8 mouse cellular contexts compared by ENCODE assay signal in the genomic region with DNA sequence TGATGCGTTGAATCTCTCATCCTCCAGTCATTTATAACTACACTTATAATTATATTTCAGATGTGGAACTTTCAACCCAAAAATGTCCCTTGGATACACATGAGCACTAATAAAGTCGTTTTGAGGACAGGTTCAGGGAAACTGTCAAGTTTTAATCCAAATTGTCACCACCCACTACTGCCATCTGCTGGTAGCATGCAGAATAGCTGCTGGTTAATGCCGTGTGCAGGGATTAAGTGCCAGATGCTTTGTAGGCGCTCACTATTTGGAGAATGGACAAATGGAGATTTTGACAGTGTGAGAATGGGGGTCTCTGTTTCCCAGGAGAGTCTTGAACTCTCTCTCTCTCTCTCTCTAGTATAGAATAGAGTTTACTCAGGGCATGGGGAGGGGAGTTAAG. TPM values are rescaled to one million over a fixed set of nuclear protein-coding genes. Genes with fewer than 3 reads are reported as not detected.
DNase-seq lines count a peak whose midpoint lies in the region; ATAC-seq and TF ChIP-seq lines count a peak whose summit lies in the region.

No protein-coding gene starts in this region.

- H3K9ac ChIP-seq in kidney, postnatal 0 days (ENCODE audit: low read depth, low read length) = no peak overlapping the region

- no peak overlapping the region for H3K4me3 ChIP-seq in kidney, postnatal 0 days (replicated peaks; ENCODE audit: low read depth, low read length)

- WGBS in kidney, postnatal 0 days = 12% methylated on average over 4 of the region's 4 CpGs

- ATAC-seq in kidney, postnatal 0 days (replicated peaks; ENCODE audit: low FRiP score, low read depth) = no peak
- no peak for ATAC-seq in activated CD4-positive, CD25-positive, alpha-beta regulatory T cell, adult 4 months

- H3K27me3 ChIP-seq in kidney, postnatal 0 days (ENCODE audit: insufficient read depth, low read length) = no peaks in the 10 kb centered on the region

- H3K36me3 ChIP-seq in kidney, postnatal 0 days (ENCODE audit: insufficient read depth, low read length) = no peaks in the 10 kb centered on the region

- H3K4me1 ChIP-seq in kidney, postnatal 0 days (replicated peaks; ENCODE audit: insufficient read depth, low read length) = no peaks in the 10 kb centered on the region

- H3K9me3 ChIP-seq in kidney, postnatal 0 days (replicated peaks; ENCODE audit: low read length) = no peaks in the 10 kb centered on the region

- TF ChIP-seq CTCF in kidney, postnatal 0 days (IDR thresholded peaks at IDR 0.05; ENCODE audit: low read depth) = peak; percentile 93

- no peak overlapping the region for H3K4me2 ChIP-seq in kidney, postnatal 0 days (ENCODE audit: low read length)

- DNase-seq in kidney, postnatal 0 days (ENCODE audit: low spot score) = peak; percentile 59
- no peak for DNase-seq in kidney, adult 11 months
- peak; percentile 26 to 42 for DNase-seq in CD8-positive naive resting alpha-beta T cell, adult 2 months (ENCODE audit: low read depth in 2 of 2, low spot score in 2 of 2)
- DNase-seq in NIH3T3 (ENCODE audit: low read depth) = peak; percentile 76
- DNase-seq in embryo, embryonic 10 days (ENCODE audit: low spot score) = peak; percentile 82
- DNase-seq in kidney, postnatal 10 days = peak; percentile 64
- DNase-seq in naive thymus-derived CD4-positive, alpha-beta T cell, adult 2 months (ENCODE audit: low read depth) = peak; percentile 71

- H3K27ac ChIP-seq in kidney, postnatal 0 days = no peak overlapping the region

RNA-seq across cellular contexts. Expression of gene Carmil1, which starts 16.7 kb away (rescaled TPM):
- 35.4 and 40.9 TPM in 2 replicates for polyA plus RNA-seq in kidney, postnatal 0 days (2015; fragmentation: Nextera tagmentation; extraction: Ambion mirVana)
- polyA plus RNA-seq in activated CD4-positive, CD25-positive, alpha-beta regulatory T cell, adult 4 months (2017; shearing (Covaris generic)) = under 1 TPM; 0.41 to 0.90 TPM

RNA-seq across cellular contexts. Expression of gene Cmah, which starts 30.0 kb away (rescaled TPM):
- polyA plus RNA-seq in kidney, postnatal 0 days (2015; fragmentation: Nextera tagmentation; extraction: Ambion mirVana) = 1.3 and 1.4 TPM in 2 replicates
- polyA plus RNA-seq in activated CD4-positive, CD25-positive, alpha-beta regulatory T cell, adult 4 months (2017; shearing (Covaris generic)) = 10 to 100 TPM; 44.0 to 44.5 TPM

Comparison
In these comparisons a context has a peak if more than half of its experiments do, and no peak if none do; other contexts are left out.
1. RNA of gene Carmil1, which starts 16.7 kb away (polyA plus RNA-seq): 35.4 to 40.9 TPM in kidney, postnatal 0 days; 0.41 to 0.90 TPM in activated CD4-positive, CD25-positive, alpha-beta regulatory T cell, adult 4 months; every median in the first group is over 10 times any median in the second.
2. RNA of gene Cmah, which starts 30.0 kb away (polyA plus RNA-seq): 44.0 to 44.5 TPM in activated CD4-positive, CD25-positive, alpha-beta regulatory T cell, adult 4 months; 1.3 to 1.4 TPM in kidney, postnatal 0 days; every median in the first group is over 10 times any median in the second.